Mouse (Mus musculus): ENCODE data around the gene Vmn1r11.

The Vmn1r11 gene

DNA sequence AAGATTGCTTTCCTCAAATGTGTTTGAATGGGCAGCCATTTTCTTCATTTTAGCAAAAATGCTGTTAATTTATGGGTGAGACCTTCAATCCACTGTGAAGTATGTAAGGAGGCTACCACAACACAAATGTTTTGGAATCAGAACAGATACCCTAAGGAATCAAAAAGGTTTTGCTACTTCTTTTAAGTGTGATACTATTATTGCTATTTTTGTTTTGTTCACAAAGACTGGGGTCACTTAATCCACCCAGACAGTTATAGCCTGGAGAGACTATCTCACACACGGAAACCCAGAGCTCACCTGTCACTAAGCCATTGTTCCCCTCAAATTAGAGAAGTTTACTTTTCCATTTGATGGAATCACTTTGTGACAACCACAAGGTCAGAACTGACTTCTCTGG lies at the start of gene Vmn1r11:
Vmn1r11 (plus strand) TSS at position 301 of the 400 bp plus-strand sequence.
- DNase-seq: no peak

DNA sequence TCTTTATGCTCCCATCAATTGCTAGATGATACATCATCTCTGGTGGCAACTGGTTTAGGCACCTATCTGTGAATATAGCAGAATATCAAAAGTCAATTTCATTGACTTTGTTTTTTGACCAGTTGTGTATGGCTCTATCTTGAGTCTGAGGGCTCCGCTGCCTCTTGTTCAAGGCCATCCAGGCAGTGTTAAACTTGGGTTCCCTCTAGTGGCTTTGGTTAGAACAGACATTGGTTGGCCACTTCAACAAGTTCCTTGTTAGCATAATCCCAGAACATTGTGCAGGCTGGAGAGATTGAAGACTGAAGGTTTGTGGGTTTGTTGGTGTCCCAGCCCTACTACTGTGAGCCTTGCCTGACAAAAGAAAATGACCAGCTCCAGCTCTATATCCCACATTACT lies 26.9 kb upstream of the Vmn1r11 start:
- no peak for DNase-seq

DNA sequence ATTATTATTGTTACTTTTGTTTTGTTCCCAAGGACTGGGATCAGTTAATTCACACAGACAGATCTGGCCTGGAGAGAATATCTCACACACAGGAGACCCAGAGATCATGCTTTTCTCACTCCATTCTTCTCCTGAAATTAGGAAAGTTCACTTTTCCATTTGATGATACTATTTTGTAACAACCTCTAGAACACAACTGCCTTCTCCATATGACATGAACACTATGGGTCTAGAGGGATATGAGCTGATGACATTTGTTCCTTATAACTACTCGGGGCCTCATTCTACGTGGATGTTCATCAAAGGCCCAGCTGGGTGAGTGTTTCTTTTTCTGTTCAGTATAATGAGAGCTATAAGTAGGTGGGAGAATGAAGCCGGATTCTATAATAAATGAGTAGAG lies 24.1 kb upstream of the Vmn1r11 start, which contains the start of gene Vmn1r10:
Vmn1r10 (plus strand) TSS at position 301 of the 400 bp plus-strand sequence.
- no peak for DNase-seq

DNA sequence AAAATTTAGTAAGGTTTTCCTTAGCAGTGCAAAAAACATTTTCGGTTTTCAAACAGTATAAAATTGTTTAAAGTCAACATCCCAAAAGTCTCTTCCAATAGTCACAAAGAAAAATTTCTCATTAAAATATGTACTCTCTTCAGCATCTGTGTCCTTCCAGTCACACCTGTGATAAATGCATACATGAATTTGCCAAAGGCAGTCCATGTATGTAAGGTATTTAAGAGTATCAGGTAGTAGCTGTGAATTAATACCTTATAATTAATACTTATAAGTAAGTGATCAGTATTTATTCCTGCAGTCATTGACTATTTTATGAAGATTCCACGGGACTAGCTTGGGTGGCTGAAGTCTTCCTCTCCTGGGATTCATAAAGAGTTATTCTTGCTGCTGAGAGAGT lies 23.4 kb downstream of the Vmn1r11 start, which contains the start of gene Vmn1r12:
Vmn1r12 (plus strand) TSS at position 301 of the 400 bp plus-strand sequence.
- DNase-seq: no peak

Data from cerebellum, adult 11 months (tissue).